Mouse (Mus musculus) urinary bladder, adult 18-20 months (tissue): ENCODE measurements around the gene Xaf1.
"Not testable (repeated sequence)": the region's sequence is repeated elsewhere in the genome, so short reads cannot be mapped to it uniquely, and the experiment has no call there.

ENCODE experiments used
- DNase-seq, 2 experiments: peaks; one replicate each; pipeline ENCODE4 v3.0.0; 2022; ENCODE audit warnings: low spot score in 2 of 2, mixed read lengths in 2 of 2

Gene Xaf1

GRCm38 (mm10) chr11:72311355-72312001 lies 10.0 kb downstream of the Xaf1 start:
- no peak for DNase-seq

GRCm38 (mm10) chr11:72314151-72314895 lies 12.9 kb downstream of the Xaf1 start, which contains the start of gene Fbxo39:
Gene Fbxo39, plus strand, starts transcription at chr11:72314444.
- no peak for DNase-seq

GRCm38 (mm10) chr11:72318026-72318425 lies 16.6 kb downstream of the Xaf1 start:
- DNase-seq: no peak

- no peak for DNase-seq
Observed at GRCm38 (mm10) chr11:72324431-72324830, 23.0 kb downstream of the Xaf1 start.

GRCm38 (mm10) chr11:72325701-72326100 lies 24.3 kb downstream of the Xaf1 start:
- DNase-seq: no peak

- no peak for DNase-seq
Observed at GRCm38 (mm10) chr11:72332951-72333667, 31.7 kb downstream of the Xaf1 start.

- no peak for DNase-seq
Observed at GRCm38 (mm10) chr11:72334653-72335052, 33.2 kb downstream of the Xaf1 start.

GRCm38 (mm10) chr11:72336726-72337125 lies 35.3 kb downstream of the Xaf1 start:
- no peak for DNase-seq

GRCm38 (mm10) chr11:72338437-72338871 lies 37.0 kb downstream of the Xaf1 start:
- DNase-seq: no peak

GRCm38 (mm10) chr11:72339716-72340115 lies 38.3 kb downstream of the Xaf1 start:
- no peak for DNase-seq

- DNase-seq: peak; percentile 25 to 31
Observed at GRCm38 (mm10) chr11:72342549-72343237, 41.3 kb downstream of the Xaf1 start.

- DNase-seq: not testable (repeated sequence)
Observed at GRCm38 (mm10) chr11:72343238-72343625, 41.8 kb downstream of the Xaf1 start.

- no peak for DNase-seq
Observed at GRCm38 (mm10) chr11:72343904-72344303, 42.5 kb downstream of the Xaf1 start.

- DNase-seq: no peak
Observed at GRCm38 (mm10) chr11:72344486-72344885, 43.1 kb downstream of the Xaf1 start.

- DNase-seq: no peak
Observed at GRCm38 (mm10) chr11:72348563-72348962, 47.1 kb downstream of the Xaf1 start.

GRCm38 (mm10) chr11:72349016-72349415 lies 47.6 kb downstream of the Xaf1 start:
- DNase-seq: no peak

GRCm38 (mm10) chr11:72349652-72350051 lies 48.2 kb downstream of the Xaf1 start:
- DNase-seq: no peak

- no peak for DNase-seq
Observed at GRCm38 (mm10) chr11:72352272-72352671, 50.8 kb downstream of the Xaf1 start.

- DNase-seq: no peak
Observed at GRCm38 (mm10) chr11:72353186-72353585, 51.8 kb downstream of the Xaf1 start.

- peak; percentile 27 to 70 for DNase-seq
Observed at GRCm38 (mm10) chr11:72354971-72355728, 53.7 kb downstream of the Xaf1 start.
